8 mouse cellular contexts compared by ENCODE assay signal in genomic region chr9:96668628-96669027, GRCm38 (mm10). TPM values are rescaled to one million over a fixed set of nuclear protein-coding genes. Genes with fewer than 3 reads are reported as not detected.
DNase-seq lines count a peak whose midpoint lies in the region; ATAC-seq and TF ChIP-seq lines count a peak whose summit lies in the region.
"Had no signal": no experiment of that assay in that cellular context is flagged by ENCODE, and none has a peak within 500 bp of the region (broad histone marks: within the 10 kb centered on the region; RNA-seq: fewer than 3 reads in every experiment).

No protein-coding gene starts in this region.

- H3K27me3 ChIP-seq in MEL (ENCODE audit: control insufficient read depth in 1 of 2, insufficient read depth in 2 of 2, low read length in 2 of 2): no peaks in the 10 kb centered on the region
- no peaks in the 10 kb centered on the region for H3K27me3 ChIP-seq in embryonic facial prominence, embryonic 11.5 days (ENCODE audit: control insufficient read depth, insufficient read depth, low read length)
- H3K27me3 ChIP-seq in hindbrain, embryonic 14.5 days (ENCODE audit: control insufficient read depth, insufficient read depth, low read length): no peaks in the 10 kb centered on the region
- no peaks in the 10 kb centered on the region for H3K27me3 ChIP-seq in midbrain, embryonic 14.5 days (ENCODE audit: control insufficient read depth, insufficient read depth, low read length)
- H3K27me3 ChIP-seq: limb, embryonic 15.5 days had no signal

- 44% methylated on average over 5 of the region's 5 CpGs for WGBS in embryonic facial prominence, embryonic 11.5 days
- 59% methylated on average over 5 of the region's 5 CpGs for WGBS in hindbrain, embryonic 14.5 days
- 59% methylated on average over 5 of the region's 5 CpGs for WGBS in midbrain, embryonic 14.5 days

- H3K9ac ChIP-seq in MEL (ENCODE audit: control insufficient read depth, low read depth, low read length, poor library complexity, severe bottlenecking): no peak overlapping the region
- no peak overlapping the region for H3K9ac ChIP-seq in embryonic facial prominence, embryonic 11.5 days (replicated peaks; ENCODE audit: low read length)
- H3K9ac ChIP-seq in hindbrain, embryonic 14.5 days: no peak overlapping the region
- no peak overlapping the region for H3K9ac ChIP-seq in midbrain, embryonic 14.5 days (replicated peaks; ENCODE audit: low read length)
- H3K9ac ChIP-seq: limb, embryonic 15.5 days had no signal

- peak in 2 of 3 experiments; percentile 91 to 96; a peak in 5 of 6 replicates for TF ChIP-seq CTCF in MEL (IDR thresholded peaks at IDR 0.05 in 2 of 3, conservative IDR thresholded peaks at IDR 0.05 in 1 of 3; ENCODE audit: control insufficient read depth in 1 of 3, insufficient read depth in 1 of 3, low read depth in 2 of 3, low read length in 3 of 3, poor library complexity in 1 of 3, severe bottlenecking in 1 of 3)

- H3K9me3 ChIP-seq in MEL (replicated peaks; ENCODE audit: insufficient read depth, low read length): no peaks in the 10 kb centered on the region
- no peaks in the 10 kb centered on the region for H3K9me3 ChIP-seq in embryonic facial prominence, embryonic 11.5 days (replicated peaks; ENCODE audit: control insufficient read depth, low read length)
- H3K9me3 ChIP-seq in hindbrain, embryonic 14.5 days (ENCODE audit: control insufficient read depth, low read length): no peaks in the 10 kb centered on the region
- H3K9me3 ChIP-seq in midbrain, embryonic 14.5 days (ENCODE audit: control insufficient read depth, low read length): no peaks in the 10 kb centered on the region
- H3K9me3 ChIP-seq: limb, embryonic 15.5 days had no signal

- no peak for ATAC-seq in embryonic facial prominence, embryonic 11.5 days (replicated peaks; ENCODE audit: insufficient number of reproducible peaks, low FRiP score, low TSS enrichment, low read depth)
- no peak for ATAC-seq in hindbrain, embryonic 14.5 days (ENCODE audit: low FRiP score)
- ATAC-seq in midbrain, embryonic 14.5 days (ENCODE audit: low FRiP score, low TSS enrichment): no peak

- H3K79me2 ChIP-seq in MEL (ENCODE audit: control insufficient read depth, insufficient read depth, low read length, poor library complexity): no peaks in the 10 kb centered on the region

- DNase-seq in MEL (ENCODE audit: low read depth, low spot score): peak; percentile 85
- DNase-seq in adrenal gland, postnatal 14 days: peak; percentile 89
- DNase-seq in embryonic facial prominence, embryonic 11.5 days (ENCODE audit: low spot score): peak; percentile 64
- DNase-seq in hindbrain, embryonic 14.5 days (ENCODE audit: low spot score): peak; percentile 65
- peak; percentile 74 to 80 for DNase-seq in layer of hippocampus, postnatal 36 days
- DNase-seq in midbrain, embryonic 14.5 days: peak; percentile 77
- DNase-seq in spleen, postnatal 14 days (ENCODE audit: low spot score in 2 of 2): peak; percentile 33 to 63

- no peak overlapping the region for H3K27ac ChIP-seq in MEL (ENCODE audit: control insufficient read depth, low read depth, low read length)
- no peak overlapping the region for H3K27ac ChIP-seq in embryonic facial prominence, embryonic 11.5 days (replicated peaks; ENCODE audit: low read depth, low read length)
- H3K27ac ChIP-seq in hindbrain, embryonic 14.5 days: no peak overlapping the region
- H3K27ac ChIP-seq in midbrain, embryonic 14.5 days (replicated peaks; ENCODE audit: low read depth, low read length): no peak overlapping the region
- H3K27ac ChIP-seq: limb, embryonic 15.5 days had no signal

- H3K36me3 ChIP-seq in MEL (ENCODE audit: control insufficient read depth in 1 of 2, insufficient read depth in 2 of 2, low read length in 2 of 2): no peaks in the 10 kb centered on the region
- no peaks in the 10 kb centered on the region for H3K36me3 ChIP-seq in embryonic facial prominence, embryonic 11.5 days (replicated peaks; ENCODE audit: control insufficient read depth, insufficient read depth, low read depth, low read length)
- H3K36me3 ChIP-seq in hindbrain, embryonic 14.5 days (replicated peaks; ENCODE audit: control insufficient read depth, insufficient read depth): no peaks in the 10 kb centered on the region
- H3K36me3 ChIP-seq in midbrain, embryonic 14.5 days (ENCODE audit: control insufficient read depth, insufficient read depth, low read length): no peaks in the 10 kb centered on the region
- H3K36me3 ChIP-seq: limb, embryonic 15.5 days had no signal

- H3K4me3 ChIP-seq in MEL (ENCODE audit: control insufficient read depth in 1 of 2, insufficient read depth in 1 of 2, low read depth in 2 of 2, low read length in 2 of 2): no peak overlapping the region
- no peak overlapping the region for H3K4me3 ChIP-seq in embryonic facial prominence, embryonic 11.5 days (ENCODE audit: low read depth, low read length)
- no peak overlapping the region for H3K4me3 ChIP-seq in hindbrain, embryonic 14.5 days (replicated peaks; ENCODE audit: low read length)
- H3K4me3 ChIP-seq in midbrain, embryonic 14.5 days (replicated peaks; ENCODE audit: low read depth, low read length): no peak overlapping the region
- H3K4me3 ChIP-seq: limb, embryonic 15.5 days had no signal

- peak; percentile 96 for TF ChIP-seq RAD21 in MEL (IDR thresholded peaks at IDR 0.05; ENCODE audit: low read depth, low read length)

- no peak for TF ChIP-seq POLR2A in MEL (IDR thresholded peaks at IDR 0.05; ENCODE audit: control insufficient read depth in 1 of 2, insufficient read depth in 1 of 2, low read depth in 1 of 2, low read length in 2 of 2, poor library complexity in 1 of 2)

- no peaks in the 10 kb centered on the region; a peak in 1 of 4 replicates for H3K4me1 ChIP-seq in MEL (ENCODE audit: control insufficient read depth in 1 of 2, insufficient read depth in 2 of 2, low read length in 2 of 2)
- H3K4me1 ChIP-seq in embryonic facial prominence, embryonic 11.5 days (ENCODE audit: control insufficient read depth, insufficient read depth, low read length): 0 out of 2 replicates have a peak, but pooled peaks cover 3% of the 10 kb centered on the region
- 0 out of 2 replicates have a peak, but pooled peaks cover 5% of the 10 kb centered on the region for H3K4me1 ChIP-seq in hindbrain, embryonic 14.5 days (replicated peaks; ENCODE audit: control insufficient read depth, insufficient read depth, low read length)
- H3K4me1 ChIP-seq in midbrain, embryonic 14.5 days (ENCODE audit: control insufficient read depth, insufficient read depth, low read length): no peaks in the 10 kb centered on the region

- no peak for TF ChIP-seq EP300 in MEL (IDR thresholded peaks at IDR 0.05; ENCODE audit: low read depth in 1 of 2, low read length in 2 of 2)

- H3K4me2 ChIP-seq in embryonic facial prominence, embryonic 11.5 days (ENCODE audit: low read depth, low read length): no peak overlapping the region
- H3K4me2 ChIP-seq in hindbrain, embryonic 14.5 days (replicated peaks): no peak overlapping the region
- H3K4me2 ChIP-seq in midbrain, embryonic 14.5 days (ENCODE audit: low read length): no peak overlapping the region
- H3K4me2 ChIP-seq: limb, embryonic 15.5 days had no signal

TF ChIP-seq in MEL, 35 proteins besides CTCF, POLR2A, EP300 and RAD21 (continues in another document):
- TF ChIP-seq NRF1 (IDR thresholded peaks at IDR 0.05; ENCODE audit: insufficient read depth, low read depth, low read length, poor library complexity, severe bottlenecking): 0 out of 2 replicates have a peak, but pooled peaks have one; percentile 18
- no peak for TF ChIP-seq ETS1 (IDR thresholded peaks at IDR 0.05; ENCODE audit: low read depth, low read length)
- TF ChIP-seq ZKSCAN1 (IDR thresholded peaks at IDR 0.05; ENCODE audit: low read depth, low read length): no peak
- no peak for TF ChIP-seq BHLHE40 (IDR thresholded peaks at IDR 0.05; ENCODE audit: borderline replicate concordance, low read depth, low read length)
- no peak for TF ChIP-seq MAFK (IDR thresholded peaks at IDR 0.05; ENCODE audit: borderline replicate concordance, low read depth, low read length)
- TF ChIP-seq NELFE (IDR thresholded peaks at IDR 0.05; ENCODE audit: low read depth, low read length): no peak
- TF ChIP-seq KAT2A (conservative IDR thresholded peaks at IDR 0.05; ENCODE audit: low read depth, low read length): no peak
- TF ChIP-seq GATA1 (IDR thresholded peaks at IDR 0.05; ENCODE audit: low read depth, low read length): no peak
- no peak for TF ChIP-seq MYB (IDR thresholded peaks at IDR 0.05; ENCODE audit: low read depth, low read length)
- TF ChIP-seq ZNF384 (IDR thresholded peaks at IDR 0.05; ENCODE audit: low read depth, low read length): no peak
- no peak for TF ChIP-seq POLR2AphosphoS5 (IDR thresholded peaks at IDR 0.05; ENCODE audit: borderline replicate concordance, low read depth, low read length)
- TF ChIP-seq MYC (IDR thresholded peaks at IDR 0.05; ENCODE audit: low read depth, low read length): 0 out of 2 replicates have a peak, but pooled peaks have one; percentile 32
- TF ChIP-seq RCOR1 (IDR thresholded peaks at IDR 0.05; ENCODE audit: low read depth, low read length): no peak
- no peak for TF ChIP-seq ZMIZ1 (IDR thresholded peaks at IDR 0.05; ENCODE audit: low read depth, low read length)
- no peak for TF ChIP-seq CHD2 (IDR thresholded peaks at IDR 0.05; ENCODE audit: low read length)
- TF ChIP-seq HCFC1 (IDR thresholded peaks at IDR 0.05; ENCODE audit: low read depth, low read length): no peak
- TF ChIP-seq MXI1 (IDR thresholded peaks at IDR 0.05; ENCODE audit: low read depth, low read length): no peak
- TF ChIP-seq JUND (IDR thresholded peaks at IDR 0.05; ENCODE audit: low read depth, low read length): 0 out of 2 replicates have a peak, but pooled peaks have one; percentile 38
- no peak for TF ChIP-seq MEF2A (IDR thresholded peaks at IDR 0.05; ENCODE audit: extremely low read depth, insufficient replicate concordance, low read depth, low read length, poor library complexity, severe bottlenecking)
- no peak for TF ChIP-seq CHD1 (IDR thresholded peaks at IDR 0.05; ENCODE audit: low read depth, low read length)
- TF ChIP-seq USF2 (IDR thresholded peaks at IDR 0.05; ENCODE audit: borderline replicate concordance in 1 of 2, insufficient read depth in 1 of 2, low read depth in 1 of 2, low read length in 2 of 2): no peak

RNA-seq across cellular contexts. Expression of gene Rasa2, which starts 37.2 kb away (rescaled TPM):
- 9.5 and 11.3 TPM in 2 replicates for total RNA-seq in MEL (2012; rRNA removed)
- 10 to 100 TPM in 1 of 2 experiments, not detected in 1; 11.3 TPM for polyA plus RNA-seq in MEL (2012; ENCODE audit: insufficient read depth in 1 of 2, insufficient read length in 2 of 2, low read depth in 1 of 2, low replicate concordance in 2 of 2, missing spikeins in 1 of 2)
- total RNA-seq in adrenal gland, postnatal 14 days (2021): 9.7 and 11.9 TPM in 2 replicates
- 17.2 and 18.3 TPM in 2 replicates for polyA plus RNA-seq in embryonic facial prominence, embryonic 11.5 days (2014; fragmentation: Nextera tagmentation; extraction: Ambion mirVana)
- 17.8 and 21.1 TPM in 2 replicates for polyA plus RNA-seq in hindbrain, embryonic 14.5 days (2014; fragmentation: Nextera tagmentation; extraction: Ambion mirVana)
- total RNA-seq in layer of hippocampus, postnatal 36 days (2021): 10 to 100 TPM; 29.5 to 35.3 TPM
- 15.7 and 17.9 TPM in 2 replicates for polyA plus RNA-seq in midbrain, embryonic 14.5 days (2014; fragmentation: Nextera tagmentation; extraction: Ambion mirVana)
